ENCODE assay signal across 9 mouse cellular contexts in the genomic region with DNA sequence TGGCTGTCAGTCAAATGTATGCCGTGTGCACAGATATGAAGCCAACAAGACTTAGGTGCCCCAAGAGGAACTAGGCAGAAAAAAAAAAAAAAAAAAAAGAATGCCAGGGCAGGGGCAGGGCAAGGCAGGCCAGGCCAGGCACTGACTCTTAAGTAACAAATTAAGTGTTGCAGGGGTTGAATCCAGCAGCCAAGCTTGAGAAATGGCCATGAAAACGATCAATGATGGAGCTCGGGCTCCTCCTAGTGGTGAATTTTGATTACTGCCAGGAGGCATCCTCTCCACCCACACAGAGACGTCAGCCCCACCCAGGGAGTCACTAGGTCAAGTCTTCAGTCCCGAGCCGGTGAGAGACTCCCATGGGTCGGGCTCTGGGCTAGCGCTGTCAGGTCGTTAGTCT. TPM values are rescaled to one million over a fixed set of nuclear protein-coding genes. Genes with fewer than 3 reads are reported as not detected.
A peak's percentile ranks its signal among the peaks of the same experiment; 100 is the strongest.
DNase-seq lines count a peak whose midpoint lies in the region; ATAC-seq and TF ChIP-seq lines count a peak whose summit lies in the region.
"Had no signal": no experiment of that assay in that cellular context is flagged by ENCODE, and none has a peak within 500 bp of the region (broad histone marks: within the 10 kb centered on the region; RNA-seq: fewer than 3 reads in every experiment).

No protein-coding gene starts in this region.

- no peaks in the 10 kb centered on the region for H3K9me3 ChIP-seq in heart, embryonic 12.5 days (replicated peaks)
- no peaks in the 10 kb centered on the region for H3K9me3 ChIP-seq in kidney, embryonic 16.5 days (ENCODE audit: low read length)
- H3K9me3 ChIP-seq in neural tube, embryonic 11.5 days (ENCODE audit: control insufficient read depth, low read length) = no peaks in the 10 kb centered on the region
- no peaks in the 10 kb centered on the region for H3K9me3 ChIP-seq in stomach, embryonic 16.5 days (replicated peaks; ENCODE audit: control insufficient read depth, low read length)

- H3K4me3 ChIP-seq in heart, embryonic 12.5 days = no peak overlapping the region
- H3K4me3 ChIP-seq in kidney, embryonic 16.5 days (ENCODE audit: low read length) = 0 out of 2 replicates have a peak overlapping the region, but pooled peaks have one; percentile 8
- H3K4me3 ChIP-seq in liver, adult 2 months (ENCODE audit: insufficient read depth, low read depth, low read length) = no peak overlapping the region
- no peak overlapping the region for H3K4me3 ChIP-seq in neural tube, embryonic 11.5 days (ENCODE audit: low read depth, low read length)
- H3K4me3 ChIP-seq in stomach, embryonic 16.5 days (replicated peaks; ENCODE audit: low read length) = no peak overlapping the region
- H3K4me3 ChIP-seq: erythroblast, embryonic 14.5 days had no signal

- H3K79me2 ChIP-seq in liver, adult 2 months (ENCODE audit: control insufficient read depth, insufficient read depth, low read length) = no peaks in the 10 kb centered on the region

- peaks cover 6% of the 10 kb centered on the region; the same call in 1 of the 2 replicates for H3K4me1 ChIP-seq in heart, embryonic 12.5 days (replicated peaks)
- peaks cover 7% of the 10 kb centered on the region; the same call in 1 of the 2 replicates for H3K4me1 ChIP-seq in kidney, embryonic 16.5 days (ENCODE audit: insufficient read depth, low read length)
- no peaks in the 10 kb centered on the region for H3K4me1 ChIP-seq in liver, adult 2 months (ENCODE audit: control insufficient read depth, insufficient read depth, low read length)
- H3K4me1 ChIP-seq in neural tube, embryonic 11.5 days (ENCODE audit: control insufficient read depth, insufficient read depth, low read length) = no peaks in the 10 kb centered on the region
- peaks cover 4% of the 10 kb centered on the region; the same call in 1 of the 2 replicates for H3K4me1 ChIP-seq in stomach, embryonic 16.5 days (ENCODE audit: control insufficient read depth, insufficient read depth, low read length)

- no peaks in the 10 kb centered on the region for H3K36me3 ChIP-seq in heart, embryonic 12.5 days
- H3K36me3 ChIP-seq in kidney, embryonic 16.5 days (ENCODE audit: insufficient read depth, low read length) = no peaks in the 10 kb centered on the region
- H3K36me3 ChIP-seq in liver, adult 2 months (ENCODE audit: control insufficient read depth, insufficient read depth, low read length) = no peaks in the 10 kb centered on the region
- no peaks in the 10 kb centered on the region for H3K36me3 ChIP-seq in neural tube, embryonic 11.5 days (ENCODE audit: control insufficient read depth, insufficient read depth, low read length)
- H3K36me3 ChIP-seq in stomach, embryonic 16.5 days (ENCODE audit: control insufficient read depth, insufficient read depth, low read length) = no peaks in the 10 kb centered on the region

- H3K27ac ChIP-seq in heart, embryonic 12.5 days (ENCODE audit: poor library complexity, severe bottlenecking) = no peak overlapping the region
- no peak overlapping the region for H3K27ac ChIP-seq in kidney, embryonic 16.5 days (ENCODE audit: low read length)
- no peak overlapping the region for H3K27ac ChIP-seq in liver, adult 2 months (replicated peaks; ENCODE audit: insufficient read depth, low read depth, low read length)
- H3K27ac ChIP-seq in neural tube, embryonic 11.5 days (ENCODE audit: low read depth, low read length) = no peak overlapping the region
- H3K27ac ChIP-seq in stomach, embryonic 16.5 days (ENCODE audit: low read length) = no peak overlapping the region

- H3K9ac ChIP-seq in heart, embryonic 12.5 days = no peak overlapping the region
- H3K9ac ChIP-seq in kidney, embryonic 16.5 days (replicated peaks; ENCODE audit: low read length) = no peak overlapping the region
- H3K9ac ChIP-seq in liver, adult 2 months (ENCODE audit: low read depth, low read length) = no peak overlapping the region
- H3K9ac ChIP-seq in neural tube, embryonic 11.5 days (ENCODE audit: low read length) = no peak overlapping the region
- H3K9ac ChIP-seq in stomach, embryonic 16.5 days (ENCODE audit: low read length) = no peak overlapping the region

- TF ChIP-seq POLR2A in liver, adult 2 months (IDR thresholded peaks at IDR 0.05; ENCODE audit: extremely low read depth, insufficient read depth, low read length) = no peak

- ATAC-seq in heart, embryonic 12.5 days (ENCODE audit: insufficient number of reproducible peaks, low FRiP score) = peak; percentile 53; the same call in 1 of the 2 replicates
- peak; percentile 82 for ATAC-seq in kidney, embryonic 16.5 days (ENCODE audit: low FRiP score, low TSS enrichment)
- peak; percentile 53 for ATAC-seq in neural tube, embryonic 11.5 days (ENCODE audit: insufficient read depth, low FRiP score, low TSS enrichment)
- ATAC-seq in stomach, embryonic 16.5 days (ENCODE audit: insufficient read depth, low FRiP score) = peak; percentile 76; the same call in 1 of the 2 replicates

- peak; percentile 58 for DNase-seq in CD4-positive helper T cell, adult 2 months (ENCODE audit: low read depth, low spot score)
- peak; percentile 86 for DNase-seq in brain, adult 2 months (ENCODE audit: low read depth, low spot score)
- DNase-seq in fat pad, adult 2 months (ENCODE audit: extremely low read depth, low read depth, low spot score) = peak; percentile 42
- peak; percentile 63 for DNase-seq in liver, adult 2 months (ENCODE audit: extremely low read depth, low read depth, low spot score)
- peak; percentile 83 for DNase-seq in neural tube, embryonic 11.5 days (ENCODE audit: low spot score)

- peak; percentile 77 for TF ChIP-seq CTCF in liver, adult 2 months (IDR thresholded peaks at IDR 0.05; ENCODE audit: low read depth, low read length)

- WGBS in heart, embryonic 12.5 days = 6% methylated on average over 9 of the region's 9 CpGs
- WGBS in kidney, embryonic 16.5 days = 6% methylated on average over 9 of the region's 9 CpGs
- 8% methylated on average over 9 of the region's 9 CpGs for WGBS in liver, adult 2 months
- WGBS in neural tube, embryonic 11.5 days = 12% methylated on average over 9 of the region's 9 CpGs
- WGBS in stomach, embryonic 16.5 days = 9% methylated on average over 9 of the region's 9 CpGs

- H3K27me3 ChIP-seq in heart, embryonic 12.5 days (replicated peaks) = peaks cover 6% of the 10 kb centered on the region; the same call in 1 of the 2 replicates
- peaks cover 3% of the 10 kb centered on the region; the same call in 1 of the 2 replicates for H3K27me3 ChIP-seq in kidney, embryonic 16.5 days (ENCODE audit: insufficient read depth, low read length)
- no peaks in the 10 kb centered on the region for H3K27me3 ChIP-seq in liver, adult 2 months (ENCODE audit: control insufficient read depth, insufficient read depth, low read length)
- no peaks in the 10 kb centered on the region for H3K27me3 ChIP-seq in neural tube, embryonic 11.5 days (ENCODE audit: control insufficient read depth, insufficient read depth, low read length)
- no peaks in the 10 kb centered on the region for H3K27me3 ChIP-seq in stomach, embryonic 16.5 days (ENCODE audit: control insufficient read depth, insufficient read depth, low read length)

- peak overlapping the region; percentile 45 for H3K4me2 ChIP-seq in heart, embryonic 12.5 days
- peak overlapping the region; percentile 45 for H3K4me2 ChIP-seq in kidney, embryonic 16.5 days (replicated peaks; ENCODE audit: low read depth, low read length)
- no peak overlapping the region for H3K4me2 ChIP-seq in neural tube, embryonic 11.5 days (ENCODE audit: low read depth)
- peak overlapping the region; percentile 35 for H3K4me2 ChIP-seq in stomach, embryonic 16.5 days (ENCODE audit: low read depth, low read length)

RNA-seq across cellular contexts. Expression of a gene that starts 54.7 kb away (rescaled TPM):
- not detected in 2 replicates for polyA plus RNA-seq in heart, embryonic 12.5 days (2016; fragmentation: Nextera tagmentation; extraction: Ambion mirVana)
- polyA plus RNA-seq in kidney, embryonic 16.5 days (2015; fragmentation: Nextera tagmentation; extraction: Ambion mirVana) = not detected in 2 replicates
- not detected in 2 replicates for total RNA-seq in liver, adult 2 months (2014; rRNA removed)
- not detected in 2 replicates for polyA plus RNA-seq in liver, adult 2 months (2012; rRNA removed)
- polyA plus RNA-seq in neural tube, embryonic 11.5 days (2014; fragmentation: Nextera tagmentation; extraction: Ambion mirVana) = not detected in 2 replicates
- not detected in 2 replicates for polyA plus RNA-seq in stomach, embryonic 16.5 days (2015; fragmentation: Nextera tagmentation; extraction: Ambion mirVana)
- polyA plus RNA-seq: erythroblast, embryonic 14.5 days had no signal

RNA-seq across cellular contexts. Expression of a gene that starts 56.1 kb away (rescaled TPM):
- not detected in 2 replicates for polyA plus RNA-seq in heart, embryonic 12.5 days (2016; fragmentation: Nextera tagmentation; extraction: Ambion mirVana)
- not detected in 2 replicates for polyA plus RNA-seq in kidney, embryonic 16.5 days (2015; fragmentation: Nextera tagmentation; extraction: Ambion mirVana)
- not detected in 2 replicates for total RNA-seq in liver, adult 2 months (2014; rRNA removed)
- polyA plus RNA-seq in liver, adult 2 months (2012; rRNA removed) = not detected in 2 replicates
- not detected in 2 replicates for polyA plus RNA-seq in neural tube, embryonic 11.5 days (2014; fragmentation: Nextera tagmentation; extraction: Ambion mirVana)
- polyA plus RNA-seq in stomach, embryonic 16.5 days (2015; fragmentation: Nextera tagmentation; extraction: Ambion mirVana) = not detected in 2 replicates
- polyA plus RNA-seq: erythroblast, embryonic 14.5 days had no signal

RNA-seq across cellular contexts. Expression of a gene that starts 58.1 kb away (rescaled TPM):
- not detected in 2 replicates for polyA plus RNA-seq in heart, embryonic 12.5 days (2016; fragmentation: Nextera tagmentation; extraction: Ambion mirVana)
- polyA plus RNA-seq in kidney, embryonic 16.5 days (2015; fragmentation: Nextera tagmentation; extraction: Ambion mirVana) = not detected in 2 replicates
- not detected in 2 replicates for total RNA-seq in liver, adult 2 months (2014; rRNA removed)
- not detected in 2 replicates for polyA plus RNA-seq in liver, adult 2 months (2012; rRNA removed)
- polyA plus RNA-seq in neural tube, embryonic 11.5 days (2014; fragmentation: Nextera tagmentation; extraction: Ambion mirVana) = not detected in 2 replicates
- polyA plus RNA-seq in stomach, embryonic 16.5 days (2015; fragmentation: Nextera tagmentation; extraction: Ambion mirVana) = not detected in 2 replicates
- polyA plus RNA-seq: erythroblast, embryonic 14.5 days had no signal
